ENCODE assay signal across 17 mouse cellular contexts in the genomic region with DNA sequence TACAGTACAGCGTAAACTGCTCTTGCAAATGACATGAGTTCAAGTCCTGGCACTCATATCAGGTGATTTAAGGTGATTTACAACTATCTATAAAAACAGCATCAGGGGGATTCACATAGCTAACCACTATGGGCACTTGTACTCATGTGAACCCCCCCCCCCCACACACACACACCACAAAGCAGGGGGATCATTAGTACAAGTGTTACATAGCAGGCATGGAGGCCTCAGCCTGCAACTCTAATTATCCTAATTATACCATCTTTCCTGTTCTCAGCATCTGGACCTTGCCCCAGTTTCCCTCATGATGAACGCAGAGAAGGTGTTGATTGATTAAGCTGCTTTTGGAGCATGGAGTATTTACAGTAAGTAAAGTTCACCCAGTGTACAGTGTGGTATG.
A peak's percentile ranks its signal among the peaks of the same experiment; 100 is the strongest.
DNase-seq lines count a peak whose midpoint lies in the region; ATAC-seq and TF ChIP-seq lines count a peak whose summit lies in the region.
"Had no signal": no experiment of that assay in that cellular context is flagged by ENCODE, and none has a peak within 500 bp of the region (broad histone marks: within the 10 kb centered on the region; RNA-seq: fewer than 3 reads in every experiment).

No protein-coding gene starts in this region.

- peak; percentile 30 for DNase-seq in forebrain, embryonic 14.5 days (ENCODE audit: low spot score)
- DNase-seq in forebrain, postnatal 0 days, result no peak
- DNase-seq in retina, embryonic 14.5 days (ENCODE audit: low spot score), result peak; percentile 9
- no peak for DNase-seq in testis, postnatal 14 days (ENCODE audit: low spot score)
- no peak for DNase-seq in gastrocnemius, adult 8-10 months (ENCODE audit: low spot score in 2 of 2)
- DNase-seq: adrenal gland, adult 2 months; adrenal gland, postnatal 10 days; adrenal gland, postnatal 25 days; cerebellum, adult 11-12 months; cerebellum, adult 2 months; cerebellum, adult 9-10 months; cerebellum, postnatal 10 days; cerebellum, postnatal 25 days had no signal

- H3K4me1 ChIP-seq in forebrain, embryonic 12.5 days, result no peaks in the 10 kb centered on the region
- no peaks in the 10 kb centered on the region for H3K4me1 ChIP-seq in forebrain, embryonic 15.5 days
- H3K4me1 ChIP-seq in forebrain, embryonic 14.5 days (ENCODE audit: control insufficient read depth, insufficient read depth, low read length), result no peaks in the 10 kb centered on the region
- no peaks in the 10 kb centered on the region for H3K4me1 ChIP-seq in forebrain, postnatal 0 days (ENCODE audit: insufficient read depth)
- H3K4me1 ChIP-seq: embryonic facial prominence, embryonic 10.5 days; embryonic facial prominence, embryonic 12.5 days had no signal

- no peak overlapping the region for H3K27ac ChIP-seq in forebrain, embryonic 12.5 days
- no peak overlapping the region for H3K27ac ChIP-seq in forebrain, embryonic 15.5 days (replicated peaks)
- H3K27ac ChIP-seq in forebrain, embryonic 14.5 days (ENCODE audit: low read depth, low read length), result no peak overlapping the region
- no peak overlapping the region for H3K27ac ChIP-seq in forebrain, postnatal 0 days (ENCODE audit: low read depth, low read length)
- H3K27ac ChIP-seq: embryonic facial prominence, embryonic 10.5 days; embryonic facial prominence, embryonic 12.5 days had no signal

- H3K4me2 ChIP-seq in forebrain, embryonic 12.5 days, result no peak overlapping the region
- H3K4me2 ChIP-seq in forebrain, embryonic 15.5 days (replicated peaks), result no peak overlapping the region
- H3K4me2 ChIP-seq in forebrain, embryonic 14.5 days (ENCODE audit: low read length), result no peak overlapping the region
- H3K4me2 ChIP-seq in forebrain, postnatal 0 days (ENCODE audit: low read depth), result no peak overlapping the region
- H3K4me2 ChIP-seq: embryonic facial prominence, embryonic 12.5 days had no signal

- 78% methylated on average over 2 of the region's 2 CpGs for WGBS in forebrain, embryonic 12.5 days
- 64% methylated on average over 2 of the region's 2 CpGs for WGBS in forebrain, embryonic 15.5 days
- WGBS in forebrain, embryonic 14.5 days, result 69% methylated on average over 2 of the region's 2 CpGs
- WGBS in forebrain, postnatal 0 days, result 70% methylated on average over 2 of the region's 2 CpGs

- no peak overlapping the region for H3K4me3 ChIP-seq in forebrain, embryonic 12.5 days (replicated peaks)
- H3K4me3 ChIP-seq in forebrain, embryonic 15.5 days, result no peak overlapping the region
- H3K4me3 ChIP-seq in forebrain, embryonic 14.5 days (ENCODE audit: low read depth, low read length), result no peak overlapping the region
- no peak overlapping the region for H3K4me3 ChIP-seq in forebrain, postnatal 0 days (ENCODE audit: low read depth, low read length)
- H3K4me3 ChIP-seq: embryonic facial prominence, embryonic 10.5 days; embryonic facial prominence, embryonic 12.5 days had no signal

- H3K9me3 ChIP-seq in forebrain, embryonic 12.5 days, result no peaks in the 10 kb centered on the region
- H3K9me3 ChIP-seq in forebrain, embryonic 15.5 days, result no peaks in the 10 kb centered on the region
- no peaks in the 10 kb centered on the region for H3K9me3 ChIP-seq in forebrain, embryonic 14.5 days (replicated peaks; ENCODE audit: control insufficient read depth, low read length)
- H3K9me3 ChIP-seq in forebrain, postnatal 0 days (ENCODE audit: low read length), result no peaks in the 10 kb centered on the region
- H3K9me3 ChIP-seq: embryonic facial prominence, embryonic 10.5 days; embryonic facial prominence, embryonic 12.5 days had no signal

- TF ChIP-seq CTCF in forebrain, postnatal 0 days (IDR thresholded peaks at IDR 0.05; ENCODE audit: low read depth), result no peak

- H3K36me3 ChIP-seq in forebrain, embryonic 12.5 days (replicated peaks), result no peaks in the 10 kb centered on the region
- no peaks in the 10 kb centered on the region for H3K36me3 ChIP-seq in forebrain, embryonic 15.5 days
- no peaks in the 10 kb centered on the region for H3K36me3 ChIP-seq in forebrain, embryonic 14.5 days (ENCODE audit: control insufficient read depth, insufficient read depth, low read length)
- no peaks in the 10 kb centered on the region for H3K36me3 ChIP-seq in forebrain, postnatal 0 days (ENCODE audit: insufficient read depth)
- H3K36me3 ChIP-seq: embryonic facial prominence, embryonic 10.5 days; embryonic facial prominence, embryonic 12.5 days had no signal

- peak; percentile 53; the same call in 1 of the 2 replicates for ATAC-seq in forebrain, embryonic 12.5 days (ENCODE audit: low FRiP score)
- no peak for ATAC-seq in forebrain, embryonic 15.5 days (replicated peaks)
- peak; percentile 61; the same call in 1 of the 2 replicates for ATAC-seq in forebrain, embryonic 14.5 days
- no peak for ATAC-seq in forebrain, postnatal 0 days

- H3K9ac ChIP-seq in forebrain, embryonic 12.5 days, result no peak overlapping the region
- H3K9ac ChIP-seq in forebrain, embryonic 15.5 days (replicated peaks), result no peak overlapping the region
- no peak overlapping the region for H3K9ac ChIP-seq in forebrain, embryonic 14.5 days (ENCODE audit: low read length)
- no peak overlapping the region for H3K9ac ChIP-seq in forebrain, postnatal 0 days
- H3K9ac ChIP-seq: embryonic facial prominence, embryonic 12.5 days had no signal

- H3K27me3 ChIP-seq in forebrain, embryonic 12.5 days, result no peaks in the 10 kb centered on the region
- no peaks in the 10 kb centered on the region for H3K27me3 ChIP-seq in forebrain, embryonic 15.5 days
- H3K27me3 ChIP-seq in forebrain, embryonic 14.5 days (replicated peaks; ENCODE audit: control insufficient read depth, insufficient read depth, low read length), result no peaks in the 10 kb centered on the region
- H3K27me3 ChIP-seq in forebrain, postnatal 0 days (ENCODE audit: insufficient read depth, low read length), result no peaks in the 10 kb centered on the region
- H3K27me3 ChIP-seq: embryonic facial prominence, embryonic 12.5 days had no signal

Comparison
In these comparisons a context has a peak if more than half of its experiments do, and no peak if none do; other contexts are left out.
1. ATAC-seq: peak in forebrain, embryonic 12.5 days (single experiment) and forebrain, embryonic 14.5 days (single experiment); none in forebrain, embryonic 15.5 days (single experiment) and forebrain, postnatal 0 days (single experiment).
2. DNase-seq: peak in forebrain, embryonic 14.5 days (single experiment) and retina, embryonic 14.5 days (single experiment); none in forebrain, postnatal 0 days (single experiment), testis, postnatal 14 days (single experiment) and gastrocnemius, adult 8-10 months (0 of 2).